Mouse (Mus musculus) heart, embryonic 12.5 days (tissue): ENCODE data around the gene Dffa. TPM values are rescaled to one million over a fixed set of nuclear protein-coding genes. Genes with fewer than 3 reads are reported as not detected.

Experiments
- ATAC-seq: fragments of 200-750 bp; cut with Nextera tagmentation; 2 replicates; pipeline ENCODE4 v1.8.0; 2017; ENCODE audit warnings: moderate TSS enrichment, moderate library complexity; ENCODE audit not compliant: insufficient number of reproducible peaks, low FRiP score
- H3K27ac ChIP-seq: fragments of 300-500 bp; sonication (generic); 2 replicates; pipeline ENCODE4 v1.5.1; 2016; ENCODE audit warnings: mild to moderate bottlenecking, moderate library complexity; ENCODE audit not compliant: poor library complexity, severe bottlenecking
- H3K27me3 ChIP-seq: fragments of 300-500 bp; sonication (generic); replicated peaks from 2 replicates; pipeline ENCODE4 v1.6.1; 2016; ENCODE audit warnings: mild to moderate bottlenecking, moderate library complexity
- H3K36me3 ChIP-seq: fragments of 300-500 bp; sonication (generic); 2 replicates; pipeline ENCODE4 v1.6.1; 2016; ENCODE audit warnings: mild to moderate bottlenecking, moderate library complexity
- H3K4me1 ChIP-seq: fragments of 300-500 bp; sonication (generic); replicated peaks from 2 replicates; pipeline ENCODE4 v1.6.1; 2016; ENCODE audit warnings: mild to moderate bottlenecking
- H3K4me2 ChIP-seq: fragments of 300-500 bp; sonication (generic); 2 replicates; pipeline ENCODE4 v1.6.1; 2016; ENCODE audit warnings: mild to moderate bottlenecking, moderate library complexity
- H3K4me3 ChIP-seq: fragments of 300-500 bp; sonication (generic); 2 replicates; pipeline ENCODE4 v1.5.1; 2016; ENCODE audit warnings: mild to moderate bottlenecking
- H3K9ac ChIP-seq: fragments of 300-500 bp; sonication (generic); 2 replicates; pipeline ENCODE4 v1.6.1; 2016; ENCODE audit warnings: mild to moderate bottlenecking, moderate library complexity
- H3K9me3 ChIP-seq: fragments of 300-500 bp; sonication (generic); replicated peaks from 2 replicates; pipeline ENCODE4 v1.6.1; 2016; ENCODE audit warnings: mild to moderate bottlenecking, moderate library complexity
- WGBS: fragments of 180-500 bp; shearing (Covaris S2); methylation state at CpG from one replicate; pipeline ENCODE4 v1.1.7; 2016; 5-methylcytosine and 5-hydroxymethylcytosine counted together
- polyA plus RNA-seq: library from polyadenylated mRNA; unstranded; fragments of >200 nt; fragmentation: Nextera tagmentation; extraction: Ambion mirVana; gene quantifications from 2 replicates; pipeline ENCODE4 v1.2.1, GENCODE M21; 2016

The Dffa gene
- polyA plus RNA-seq, 1 experiment from 2014 or later = 37.8 TPM

GRCm38 (mm10) chr4:149066672-149067551, 37.0 kb upstream of the Dffa start:
- Histone ChIP-seq H3K27me3 (no peaks in the 10 kb centered on the region), H3K4me1 (peaks cover 54% of the 10 kb centered on the region), H3K4me2 (no peak overlapping the region), H3K36me3 (peaks cover 12% of the 10 kb centered on the region), H3K4me3 (no peak overlapping the region), H3K9ac (no peak overlapping the region), H3K9me3 (0 out of 2 replicates have a peak, but pooled peaks cover 1% of the 10 kb centered on the region), H3K27ac (no peak overlapping the region)
- ATAC-seq = no peak
- 72% methylated on average over 22 of the region's 22 CpGs for WGBS

DNA sequence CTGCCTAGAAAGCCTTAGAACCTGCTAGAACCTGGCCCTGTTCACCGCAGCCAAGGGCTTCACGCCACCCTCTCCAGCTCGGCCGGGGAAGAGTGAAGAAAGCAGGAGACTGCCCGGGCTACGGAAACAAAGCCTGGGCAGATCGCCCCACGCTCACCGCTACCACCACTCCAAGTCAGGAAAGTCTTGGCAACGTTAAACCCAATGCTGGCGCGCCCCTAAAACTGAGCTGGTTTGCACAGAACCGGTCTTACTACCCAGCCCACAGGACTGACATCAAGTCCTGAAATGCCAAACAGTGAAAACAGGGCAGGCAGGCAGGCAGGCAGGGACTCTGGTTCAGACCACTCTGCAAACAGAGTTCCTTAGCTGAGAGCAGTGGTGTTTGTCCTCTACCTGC, 28.9 kb upstream of the Dffa start:
- Histone ChIP-seq H3K9ac (no peak overlapping the region), H3K27ac (no peak overlapping the region), H3K36me3 (peaks cover 26% of the 10 kb centered on the region), H3K9me3 (0 out of 2 replicates have a peak, but pooled peaks cover 4% of the 10 kb centered on the region), H3K27me3 (no peaks in the 10 kb centered on the region), H3K4me2 (no peak overlapping the region), H3K4me1 (peaks cover 41% of the 10 kb centered on the region), H3K4me3 (no peak overlapping the region)
- no peak for ATAC-seq
- 95% methylated on average over 13 of the region's 13 CpGs for WGBS

DNA sequence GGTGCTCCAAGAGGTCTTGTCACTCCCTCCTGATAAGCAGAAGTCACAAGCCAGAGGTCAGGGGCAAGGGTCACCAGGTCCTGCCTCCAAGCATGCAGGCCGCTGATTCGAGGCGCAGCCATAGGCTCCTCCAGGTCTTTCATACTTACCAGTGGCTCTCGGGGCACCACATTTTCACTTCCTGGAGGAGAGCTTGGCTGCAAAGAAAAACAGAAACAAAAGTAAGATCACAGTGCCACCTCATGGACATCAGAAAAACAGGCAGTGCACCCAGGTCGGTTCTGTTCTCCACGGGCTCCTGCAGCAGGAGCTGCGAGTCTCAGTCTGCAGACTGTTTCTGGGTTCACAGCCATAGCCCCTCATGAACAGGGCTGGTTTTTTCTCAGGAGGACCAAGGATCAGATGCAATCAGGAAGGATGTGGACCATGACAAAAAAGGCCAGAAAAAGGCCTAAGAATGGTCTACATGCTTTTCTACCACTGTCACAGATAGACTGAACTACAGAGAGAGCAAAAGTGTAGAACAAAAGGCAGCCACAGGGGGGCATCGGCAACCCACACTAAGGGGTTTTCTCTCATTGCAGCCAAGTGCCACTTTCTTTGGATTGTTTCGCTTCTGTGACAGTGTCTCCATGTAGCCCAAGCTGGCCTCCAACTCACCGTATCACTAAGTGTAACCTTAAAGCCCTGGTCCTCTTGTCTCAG, 27.9 kb upstream of the Dffa start:
- ATAC-seq = peak; percentile 64
- 33% methylated on average over 10 of the region's 10 CpGs for WGBS

DNA sequence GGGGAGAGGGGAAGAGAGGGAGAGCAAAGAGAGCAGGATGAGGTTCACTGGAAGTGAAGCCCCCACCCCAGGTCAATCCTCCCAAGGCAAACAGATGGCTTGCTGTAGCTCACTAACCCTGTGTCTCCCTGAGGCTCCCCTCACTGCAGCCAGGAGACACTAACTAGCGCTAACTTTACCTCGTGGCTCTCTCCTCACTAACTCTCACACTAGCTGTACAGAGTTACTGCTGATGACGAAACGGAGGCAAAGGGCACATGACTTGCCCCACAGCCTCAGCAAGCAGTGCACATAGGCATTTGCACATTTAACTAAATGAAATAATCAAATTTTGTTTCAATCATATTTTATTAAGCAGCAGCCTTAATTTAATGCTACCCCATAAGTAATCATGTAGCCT, 25.7 kb upstream of the Dffa start:
- ATAC-seq = no peak
- WGBS = 68% methylated on average over 4 of the region's 4 CpGs
- H3K27ac ChIP-seq = no peak overlapping the region

More for the DNA sequence above, 27.9 kb upstream of the Dffa start:
- Histone ChIP-seq H3K4me2 (0 out of 2 replicates have a peak overlapping the region, but pooled peaks have one; percentile 1), H3K4me1 (peaks cover 32% of the 10 kb centered on the region), H3K27ac (no peak overlapping the region), H3K4me3 (no peak overlapping the region), H3K36me3 (peaks cover 26% of the 10 kb centered on the region), H3K9ac (no peak overlapping the region), H3K9me3 (0 out of 2 replicates have a peak, but pooled peaks cover 4% of the 10 kb centered on the region), H3K27me3 (no peaks in the 10 kb centered on the region)

GRCm38 (mm10) chr4:149079629-149080028, 24.3 kb upstream of the Dffa start:
- WGBS = 46% methylated on average over 6 of the region's 6 CpGs
- no peak overlapping the region for H3K9ac ChIP-seq
- H3K4me3 ChIP-seq = no peak overlapping the region
- H3K27ac ChIP-seq = no peak overlapping the region
- no peaks in the 10 kb centered on the region for H3K27me3 ChIP-seq
- no peaks in the 10 kb centered on the region for H3K9me3 ChIP-seq
- H3K36me3 ChIP-seq = peaks cover 9% of the 10 kb centered on the region
- no peak for ATAC-seq
- peaks cover 30% of the 10 kb centered on the region for H3K4me1 ChIP-seq
- H3K4me2 ChIP-seq = no peak overlapping the region

More for the DNA sequence above, 25.7 kb upstream of the Dffa start:
- Histone ChIP-seq H3K4me2 (no peak overlapping the region), H3K4me1 (peaks cover 36% of the 10 kb centered on the region), H3K9me3 (no peaks in the 10 kb centered on the region), H3K36me3 (peaks cover 14% of the 10 kb centered on the region), H3K27me3 (no peaks in the 10 kb centered on the region), H3K4me3 (no peak overlapping the region), H3K9ac (no peak overlapping the region)

DNA sequence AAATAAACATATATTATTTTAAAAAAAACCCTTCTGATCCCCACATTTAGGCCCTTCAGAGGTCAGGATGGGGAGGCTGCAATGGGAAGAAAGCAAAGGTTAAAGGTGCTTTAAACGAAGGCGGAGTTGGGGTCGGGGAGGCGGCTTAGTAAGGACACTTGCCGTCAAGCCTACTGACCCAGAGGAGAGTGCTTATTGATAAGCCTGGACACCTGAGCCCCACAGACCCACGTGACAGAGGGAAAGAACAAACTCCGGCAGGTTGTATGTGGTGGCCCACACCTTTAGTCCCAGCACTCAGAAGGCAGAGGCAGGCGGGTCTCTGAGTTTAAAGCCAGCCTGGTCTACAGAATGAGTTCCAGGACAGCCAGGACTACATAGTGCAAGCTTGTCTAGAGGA, 23.8 kb upstream of the Dffa start:
- H3K4me2 ChIP-seq = no peak overlapping the region
- H3K9me3 ChIP-seq = no peaks in the 10 kb centered on the region
- H3K4me1 ChIP-seq = peaks cover 31% of the 10 kb centered on the region
- ATAC-seq = no peak
- no peak overlapping the region for H3K4me3 ChIP-seq
- no peak overlapping the region for H3K9ac ChIP-seq
- no peaks in the 10 kb centered on the region for H3K27me3 ChIP-seq
- WGBS = 87% methylated on average over 8 of the region's 8 CpGs
- peaks cover 5% of the 10 kb centered on the region for H3K36me3 ChIP-seq
- no peak overlapping the region for H3K27ac ChIP-seq

DNA sequence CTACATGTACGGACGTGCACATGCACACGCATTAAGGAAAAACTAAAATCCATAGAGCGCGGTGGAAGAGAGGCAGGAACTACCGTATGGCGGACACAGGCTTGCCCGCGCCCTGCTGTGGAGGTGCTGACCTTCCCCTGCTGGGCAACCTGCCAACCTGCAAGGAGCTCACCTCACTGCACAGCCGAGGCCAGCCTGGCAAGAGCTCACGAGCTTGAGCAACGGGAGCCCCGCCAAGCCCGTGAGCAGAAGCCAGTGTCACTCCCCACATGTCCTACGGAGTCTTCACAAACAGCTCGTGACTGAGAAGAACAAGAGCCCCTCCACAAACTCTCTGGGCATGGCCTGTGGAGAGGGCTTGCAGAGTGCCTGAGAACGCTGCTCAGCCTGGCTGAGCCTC, 22.4 kb upstream of the Dffa start:
- H3K36me3 ChIP-seq = no peaks in the 10 kb centered on the region
- 58% methylated on average over 17 of the region's 17 CpGs for WGBS
- H3K9ac ChIP-seq = 0 out of 2 replicates have a peak overlapping the region, but pooled peaks have one; percentile 6
- H3K27me3 ChIP-seq = no peaks in the 10 kb centered on the region
- peaks cover 30% of the 10 kb centered on the region for H3K4me1 ChIP-seq
- no peak overlapping the region for H3K4me3 ChIP-seq
- H3K9me3 ChIP-seq = no peaks in the 10 kb centered on the region
- peak overlapping the region; percentile 4; the same call in 1 of the 2 replicates for H3K4me2 ChIP-seq
- peak; percentile 58; the same call in 1 of the 2 replicates for ATAC-seq
- peak overlapping the region; percentile 66 for H3K27ac ChIP-seq

GRCm38 (mm10) chr4:149085381-149085780, 18.6 kb upstream of the Dffa start:
- WGBS = 60% methylated on average over 5 of the region's 5 CpGs
- no peak overlapping the region for H3K4me3 ChIP-seq
- H3K27me3 ChIP-seq = no peaks in the 10 kb centered on the region
- H3K36me3 ChIP-seq = no peaks in the 10 kb centered on the region
- no peak for ATAC-seq
- H3K4me1 ChIP-seq = peaks cover 25% of the 10 kb centered on the region
- no peak overlapping the region for H3K4me2 ChIP-seq
- H3K9me3 ChIP-seq = no peaks in the 10 kb centered on the region
- no peak overlapping the region for H3K27ac ChIP-seq
- no peak overlapping the region for H3K9ac ChIP-seq

DNA sequence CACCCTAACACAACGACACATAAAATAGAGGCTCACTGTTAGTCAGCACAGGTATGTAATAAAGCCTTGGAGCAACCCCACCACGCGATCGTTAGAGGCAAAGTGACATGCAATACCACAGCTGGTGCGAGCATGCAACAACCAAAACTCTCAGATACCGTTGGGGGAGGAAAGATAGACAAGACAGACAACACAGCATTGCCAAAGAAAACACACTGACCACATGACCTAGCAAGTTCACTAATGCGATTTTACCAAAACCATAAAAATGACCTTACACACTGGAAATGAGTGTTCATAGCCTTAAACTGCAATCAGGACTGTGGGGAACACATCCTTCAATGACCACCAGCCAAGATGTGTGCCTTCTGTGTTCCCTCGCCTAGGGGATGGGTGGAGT, 12.6 kb upstream of the Dffa start:
- Histone ChIP-seq H3K9ac (no peak overlapping the region), H3K4me1 (peaks cover 11% of the 10 kb centered on the region), H3K27me3 (no peaks in the 10 kb centered on the region), H3K4me2 (no peak overlapping the region), H3K4me3 (no peak overlapping the region), H3K27ac (no peak overlapping the region), H3K9me3 (no peaks in the 10 kb centered on the region), H3K36me3 (peaks cover 17% of the 10 kb centered on the region)
- WGBS = 71% methylated on average over 8 of the region's 8 CpGs
- ATAC-seq = no peak

DNA sequence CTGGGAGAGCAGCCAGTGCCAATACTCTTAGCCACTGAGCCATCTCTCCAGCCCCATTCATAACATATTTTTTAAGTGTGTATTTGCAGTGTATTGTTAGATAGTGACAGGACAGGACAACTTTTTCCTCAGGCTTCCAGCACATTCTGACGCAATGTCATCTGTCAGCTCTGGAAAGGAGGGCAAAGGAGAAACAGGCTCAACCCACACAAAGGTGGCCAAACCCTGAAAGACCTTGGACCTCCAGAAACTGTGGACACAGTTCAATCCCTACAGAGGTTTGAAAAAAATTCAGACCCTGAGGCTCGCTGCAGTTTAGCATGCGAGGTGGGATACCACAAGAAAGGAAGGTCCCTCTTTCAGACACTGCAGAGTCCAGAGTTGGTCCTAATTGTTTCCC, 6.0 kb upstream of the Dffa start:
- H3K4me3 ChIP-seq = peak overlapping the region; percentile 99; the same call in 1 of the 2 replicates
- peaks cover 17% of the 10 kb centered on the region for H3K4me1 ChIP-seq
- peak overlapping the region; percentile 99; the same call in 1 of the 2 replicates for H3K9ac ChIP-seq

DNA sequence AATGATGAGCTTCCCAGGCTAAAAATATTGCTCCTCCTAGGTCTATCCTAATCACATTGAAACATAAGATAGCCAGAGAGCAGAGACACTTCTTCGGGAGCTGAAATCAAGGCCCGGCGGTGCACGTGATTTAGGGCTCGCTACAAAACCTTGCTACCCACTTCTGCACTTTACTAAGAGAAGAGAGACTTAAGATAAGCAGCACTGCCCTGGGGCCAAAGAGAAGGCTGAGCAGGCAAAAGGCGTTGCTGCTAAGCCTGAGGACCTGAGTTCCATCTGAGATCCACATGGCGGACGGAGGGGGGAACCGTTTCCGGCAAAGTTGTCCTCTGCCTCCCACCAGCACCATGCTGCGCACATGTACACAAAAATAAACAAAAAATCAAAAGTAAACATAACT, 5.4 kb upstream of the Dffa start:
- H3K27ac ChIP-seq = peak overlapping the region; percentile 56; the same call in 1 of the 2 replicates

More for the DNA sequence above, 6.0 kb upstream of the Dffa start:
- Histone ChIP-seq H3K9me3 (no peaks in the 10 kb centered on the region), H3K4me2 (peak overlapping the region; percentile 88), H3K36me3 (peaks cover 8% of the 10 kb centered on the region), H3K27me3 (no peaks in the 10 kb centered on the region), H3K27ac (no peak overlapping the region)
- no peak for ATAC-seq
- 77% methylated on average over 3 of the region's 3 CpGs for WGBS

More for the DNA sequence above, 5.4 kb upstream of the Dffa start:
- H3K4me2 ChIP-seq = peak overlapping the region; percentile 88
- H3K27me3 ChIP-seq = no peaks in the 10 kb centered on the region
- 5% methylated on average over 11 of the region's 11 CpGs for WGBS
- 0 out of 2 replicates have a peak, but pooled peaks cover 4% of the 10 kb centered on the region for H3K36me3 ChIP-seq
- peaks cover 17% of the 10 kb centered on the region for H3K4me1 ChIP-seq
- H3K9me3 ChIP-seq = no peaks in the 10 kb centered on the region
- peak overlapping the region; percentile 99 for H3K4me3 ChIP-seq
- peak overlapping the region; percentile 99 for H3K9ac ChIP-seq
- no peak for ATAC-seq
